Mouse (Mus musculus) right cerebral cortex, postnatal 25 days (tissue): Measurements from ENCODE around the gene Zgpat.

Experiments
- DNase-seq: peaks from one replicate; pipeline ENCODE4 v3.0.0; 2022

The Zgpat gene

GRCm38 (mm10) chr2:181364860-181365596 lies at the start of gene Zgpat, which contains the start of gene Arfrp1:
Gene Zgpat (plus strand): TSS chr2:181364928.
Gene Arfrp1 (minus strand): TSS chr2:181365404.
- peak; percentile 93 for DNase-seq

- peak; percentile 78 for DNase-seq
These were observed 45.3 kb upstream of the Zgpat start, which contains the start of gene Rtel1 for GRCm38 (mm10) chr2:181319248-181320102. Gene Rtel1 (plus strand): TSS chr2:181319739.

- no peak for DNase-seq
These were observed 44.6 kb upstream of the Zgpat start for GRCm38 (mm10) chr2:181320103-181320499.

- no peak for DNase-seq
These were observed 42.6 kb upstream of the Zgpat start for GRCm38 (mm10) chr2:181322136-181322535.

DNA sequence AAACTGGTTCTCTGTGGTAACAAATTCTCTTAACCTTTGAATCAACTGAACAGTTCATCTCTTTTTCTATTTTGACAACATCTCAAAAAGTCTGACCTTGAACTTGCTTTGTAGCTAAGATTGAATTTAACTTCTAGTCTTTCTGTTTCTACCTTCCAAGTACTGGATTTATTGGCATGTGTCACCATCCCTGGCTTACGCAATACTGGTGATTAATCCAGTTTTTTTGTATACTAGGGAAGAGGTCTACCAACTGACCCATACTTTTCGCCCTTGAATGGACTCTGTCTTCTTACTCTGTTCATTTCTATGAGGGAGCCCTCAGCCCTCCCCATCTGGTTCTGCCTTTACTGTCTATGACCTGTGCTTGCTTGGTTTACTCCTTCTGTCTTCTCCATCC lies 38.6 kb upstream of the Zgpat start:
- DNase-seq: no peak

- no peak for DNase-seq
These were observed 32.2 kb upstream of the Zgpat start for GRCm38 (mm10) chr2:181332542-181332941.

- peak; percentile 37 for DNase-seq
These were observed 30.7 kb upstream of the Zgpat start for GRCm38 (mm10) chr2:181334023-181334422.

DNA sequence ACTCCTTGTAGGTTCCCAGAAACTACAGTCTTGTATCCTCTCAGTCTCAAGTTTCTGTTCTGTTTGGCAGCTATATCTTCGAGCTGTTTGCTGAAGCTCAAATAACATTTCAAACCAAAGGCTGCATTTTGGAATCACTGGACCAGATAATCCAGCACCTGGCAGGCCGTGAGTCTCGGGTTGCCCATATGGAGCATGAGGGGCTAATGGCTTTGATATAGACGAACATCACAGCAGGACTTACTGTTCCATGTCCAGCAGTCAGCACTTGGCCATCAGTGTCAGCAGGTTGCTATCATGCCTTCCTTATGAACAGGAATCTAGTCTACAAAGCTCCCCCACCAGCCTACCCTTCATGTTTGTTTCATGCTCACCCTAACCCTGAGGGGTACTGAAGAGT lies 24.3 kb upstream of the Zgpat start:
- DNase-seq: no peak

- no peak for DNase-seq
These were observed 22.0 kb upstream of the Zgpat start for GRCm38 (mm10) chr2:181342766-181343165.

DNA sequence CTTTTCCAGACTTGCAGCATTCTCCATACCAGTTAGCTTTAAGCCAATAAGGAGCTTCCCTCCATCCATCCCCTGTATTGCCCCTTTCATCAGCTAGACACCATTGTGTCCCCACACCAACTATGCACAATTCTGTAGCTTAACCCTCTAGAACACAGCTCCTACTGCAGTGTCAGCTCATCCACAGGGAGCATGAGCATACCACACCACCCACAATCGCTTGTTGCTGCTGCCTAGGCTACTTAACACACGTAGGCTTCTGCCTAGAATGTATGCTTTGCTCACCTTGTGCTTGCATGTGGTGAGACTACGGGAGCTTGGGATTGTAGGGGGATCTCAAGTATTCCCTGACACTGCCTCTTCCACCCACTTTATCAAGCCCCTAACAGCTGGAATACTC lies 7.9 kb upstream of the Zgpat start:
- no peak for DNase-seq

DNA sequence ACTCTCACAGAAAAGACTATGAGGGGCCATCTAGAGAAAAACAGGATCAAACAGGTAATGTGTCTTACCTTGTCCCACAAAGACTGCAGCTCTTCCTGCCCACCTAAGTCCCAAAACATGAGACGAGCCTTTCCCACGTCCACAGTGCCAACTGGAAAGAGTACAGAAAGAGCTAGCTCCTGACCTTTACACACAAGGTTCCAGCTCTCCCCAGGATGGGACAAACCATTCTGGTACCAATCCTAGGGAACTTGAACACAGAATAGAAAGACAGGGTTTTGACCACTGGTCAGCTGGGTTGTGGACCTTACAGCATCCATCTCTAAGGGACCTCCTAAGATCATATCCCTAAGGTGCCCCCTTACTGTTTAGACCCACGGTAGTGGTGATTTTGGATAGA lies 782 bp upstream of the Zgpat start:
- DNase-seq: no peak

- DNase-seq: no peak
These were observed 255 bp upstream of the Zgpat start for GRCm38 (mm10) chr2:181364487-181364859.

DNA sequence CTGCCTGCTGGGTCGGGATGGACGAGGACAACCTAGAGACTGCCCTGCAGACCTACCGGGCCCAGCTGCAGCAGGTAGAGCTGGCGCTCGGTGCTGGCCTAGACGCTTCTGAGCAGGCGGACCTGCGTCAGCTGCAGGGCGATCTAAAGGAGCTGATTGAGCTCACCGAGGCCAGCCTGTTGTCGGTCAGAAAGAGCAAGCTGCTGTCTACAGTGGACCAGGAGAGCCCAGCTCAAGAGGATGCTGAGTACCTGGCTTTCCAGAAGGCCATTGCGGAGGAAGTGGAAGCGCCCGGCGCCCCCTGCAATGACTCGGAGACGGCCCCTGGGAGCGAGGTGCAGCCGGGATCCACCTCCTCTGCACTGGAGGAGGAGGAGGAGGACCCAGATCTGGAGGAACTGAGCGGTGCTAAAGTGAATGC lies 937 bp downstream of the Zgpat start:
- DNase-seq: no peak

GRCm38 (mm10) chr2:181370001-181370400 lies 5.3 kb downstream of the Zgpat start:
- no peak for DNase-seq

- no peak for DNase-seq
These were observed 11.1 kb downstream of the Zgpat start for GRCm38 (mm10) chr2:181375787-181376186.

DNA sequence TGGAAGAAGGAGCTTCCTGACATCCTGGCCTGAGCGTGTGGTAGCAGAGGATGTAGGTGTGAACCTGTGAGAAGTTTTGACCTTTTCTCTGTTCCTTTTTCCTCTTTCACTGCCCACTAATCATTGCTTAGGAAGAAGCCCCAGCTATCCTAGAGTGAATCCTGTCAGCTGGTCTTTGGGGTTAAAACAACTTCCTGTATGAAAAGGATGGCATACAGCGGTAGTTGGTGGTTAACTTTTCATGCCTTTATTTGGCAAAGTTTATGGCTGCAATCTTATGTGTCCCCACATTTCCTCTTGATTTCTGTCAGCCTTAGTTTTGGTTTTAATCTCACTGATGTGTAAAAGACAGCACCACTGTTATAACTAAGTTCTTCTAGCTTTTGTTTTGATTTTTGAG lies 12.5 kb downstream of the Zgpat start:
- DNase-seq: no peak

DNA sequence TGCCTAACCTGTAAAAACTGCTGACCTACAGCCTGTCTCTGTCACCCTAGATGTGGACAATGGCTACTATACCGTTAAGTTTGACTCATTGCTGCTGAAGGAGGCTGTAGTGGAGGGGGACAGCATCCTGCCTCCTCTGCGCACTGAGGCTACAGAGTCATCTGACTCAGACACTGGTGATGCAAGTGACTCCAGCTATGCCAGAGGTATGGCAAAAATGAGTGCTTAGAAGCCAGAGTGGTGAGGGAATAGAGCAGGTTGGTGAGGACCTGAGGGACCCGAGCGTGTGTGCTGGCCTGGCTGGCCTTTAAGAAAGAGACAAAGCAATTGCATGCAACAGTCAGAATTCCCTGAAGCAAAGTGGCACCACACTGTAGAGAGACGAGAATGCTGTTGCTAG lies 14.0 kb downstream of the Zgpat start:
- DNase-seq: no peak

GRCm38 (mm10) chr2:181379778-181380177 lies 15.1 kb downstream of the Zgpat start, which contains the start of gene Lime1:
Gene Lime1 (plus strand): TSS chr2:181380078.
- DNase-seq: no peak

DNA sequence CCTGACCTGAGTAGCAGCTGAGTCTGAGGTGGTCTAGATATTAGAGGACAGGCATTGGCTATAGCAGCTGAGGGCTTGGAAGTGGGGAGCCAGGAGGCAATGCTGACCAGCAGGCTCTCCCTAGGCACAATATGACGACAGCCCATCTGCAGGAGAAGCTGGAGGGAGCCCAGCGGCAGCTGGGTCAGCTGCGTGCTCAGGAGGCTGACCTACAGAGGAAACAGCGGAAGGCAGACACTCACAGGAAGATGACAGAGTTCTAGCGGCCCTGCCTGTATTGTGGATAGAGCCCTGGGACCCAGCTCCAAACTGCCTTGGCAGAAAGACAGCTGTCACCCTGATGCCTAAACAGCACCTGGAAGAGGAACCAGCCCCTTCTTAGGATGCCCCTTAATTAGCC lies 15.5 kb downstream of the Zgpat start:
- DNase-seq: no peak

DNA sequence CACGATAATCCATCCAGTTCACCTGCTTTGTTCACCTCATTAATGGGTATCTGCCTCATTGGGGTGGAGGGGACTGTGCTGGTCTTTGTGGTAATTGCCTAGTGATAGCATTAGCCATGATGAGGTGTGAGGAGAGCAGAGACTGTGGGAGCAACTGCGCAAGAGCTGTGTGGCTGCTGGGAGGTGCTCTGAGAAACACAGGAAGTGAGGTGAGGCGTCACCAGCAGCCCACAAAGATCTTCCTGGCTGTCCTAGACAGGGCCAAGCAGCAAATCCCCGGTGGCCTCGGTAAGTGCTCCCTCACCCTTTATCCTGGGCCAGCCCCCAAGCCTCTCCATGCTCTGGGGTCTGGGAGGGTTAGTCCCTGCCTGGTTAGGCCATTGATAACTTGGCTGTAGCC lies 16.4 kb downstream of the Zgpat start:
- DNase-seq: no peak

DNA sequence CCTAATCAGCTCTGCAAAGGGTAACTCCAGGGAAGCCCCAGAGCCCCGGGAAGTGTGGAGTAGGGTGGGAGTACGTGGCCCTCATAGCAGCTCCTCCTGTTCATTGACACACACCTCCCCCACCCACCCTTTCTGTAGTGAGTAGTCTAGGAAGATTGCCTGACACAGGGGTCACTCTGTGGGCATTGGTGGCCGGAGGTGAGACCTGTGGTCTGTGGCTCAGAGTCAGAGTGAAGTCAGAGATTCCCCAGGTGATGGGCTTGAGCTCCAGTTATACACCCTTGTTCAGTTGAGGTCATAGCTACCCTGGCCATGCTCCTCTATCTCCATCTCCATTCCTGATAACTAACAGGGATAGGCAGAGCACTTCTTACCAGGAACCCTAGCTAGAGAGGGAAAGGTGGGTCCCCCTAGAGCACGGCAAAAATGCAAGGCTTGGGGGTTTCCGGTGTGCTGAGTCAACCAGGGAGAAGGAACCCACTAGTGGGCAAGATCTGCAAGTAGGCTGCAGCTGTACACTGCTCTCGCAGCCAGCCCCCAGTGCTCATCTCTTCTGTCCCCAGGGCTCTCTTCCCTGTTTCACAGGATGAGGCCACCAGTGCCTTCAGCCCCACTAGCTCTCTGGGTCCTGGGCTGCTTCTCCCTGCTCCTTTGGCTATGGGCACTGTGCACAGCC lies 17.0 kb downstream of the Zgpat start:
- no peak for DNase-seq

GRCm38 (mm10) chr2:181384463-181384862 lies 19.7 kb downstream of the Zgpat start:
- no peak for DNase-seq

GRCm38 (mm10) chr2:181384919-181385391 lies 20.2 kb downstream of the Zgpat start:
- no peak for DNase-seq
